Mouse (Mus musculus) intestine, postnatal 0 days (tissue): ENCODE measurements around the gene Stat5a. TPM values are rescaled to one million over a fixed set of nuclear protein-coding genes. Genes with fewer than 3 reads are reported as not detected.

ENCODE experiments used
- ATAC-seq: fragments of 200-750 bp; cut with Nextera tagmentation; 2 replicates; pipeline ENCODE4 v1.8.0; 2017; ENCODE audit warnings: mild to moderate bottlenecking, moderate TSS enrichment, moderate library complexity
- H3K27ac ChIP-seq: fragments of 300-500 bp; sonication (generic); 2 replicates; pipeline ENCODE4 v1.5.1; 2014; ENCODE audit warnings: mild to moderate bottlenecking, low read depth, low read length, moderate library complexity
- H3K27me3 ChIP-seq: fragments of 300-500 bp; sonication (generic); replicated peaks from 2 replicates; pipeline ENCODE4 v1.6.1; 2014; ENCODE audit warnings: low read length, mixed read lengths; ENCODE audit not compliant: control insufficient read depth, insufficient read depth
- H3K36me3 ChIP-seq: fragments of 300-500 bp; sonication (generic); 2 replicates; pipeline ENCODE4 v1.6.1; 2014; ENCODE audit warnings: mild to moderate bottlenecking, moderate library complexity; ENCODE audit not compliant: control insufficient read depth, insufficient read depth
- H3K4me1 ChIP-seq: fragments of 300-500 bp; sonication (generic); replicated peaks from 2 replicates; pipeline ENCODE4 v1.6.1; 2014; ENCODE audit warnings: antibody characterized with exemption, low read length, mixed read lengths; ENCODE audit not compliant: control insufficient read depth, insufficient read depth
- H3K4me2 ChIP-seq: fragments of 300-500 bp; sonication (generic); replicated peaks from 2 replicates; pipeline ENCODE4 v1.6.1; 2014; ENCODE audit warnings: low read depth, mild to moderate bottlenecking, moderate library complexity
- H3K4me3 ChIP-seq: fragments of 300-500 bp; sonication (generic); 2 replicates; pipeline ENCODE4 v1.5.1; 2014; ENCODE audit warnings: low read depth, low read length
- H3K9ac ChIP-seq: fragments of 300-500 bp; sonication (generic); 2 replicates; pipeline ENCODE4 v1.6.1; 2014; ENCODE audit warnings: mild to moderate bottlenecking, low read depth, low read length
- H3K9me3 ChIP-seq: fragments of 300-500 bp; sonication (generic); 2 replicates; pipeline ENCODE4 v1.6.1; 2016; ENCODE audit warnings: mixed run types; ENCODE audit not compliant: control insufficient read depth
- CTCF ChIP-seq: sonication (generic); IDR thresholded peaks from 2 replicates; pipeline ENCODE4 v1.5.1; 2016; ENCODE audit warnings: low read depth, mild to moderate bottlenecking, control low read depth, antibody characterized with exemption, moderate library complexity
- WGBS: fragments of 180-500 bp; shearing (Covaris S2); extraction: QIAGEN DNeasy Blood & Tissue Kit; methylation state at CpG from one replicate; pipeline ENCODE4 v1.1.7; 2014; 5-methylcytosine and 5-hydroxymethylcytosine counted together
- polyA plus RNA-seq: library from polyadenylated mRNA; unstranded; fragments of >200 nt; fragmentation: Nextera tagmentation; extraction: Ambion mirVana; gene quantifications from 2 replicates; pipeline ENCODE4 v1.2.1, GENCODE M21; 2015

Gene Stat5a
- polyA plus RNA-seq = 4.8 TPM in 2 replicates

DNA sequence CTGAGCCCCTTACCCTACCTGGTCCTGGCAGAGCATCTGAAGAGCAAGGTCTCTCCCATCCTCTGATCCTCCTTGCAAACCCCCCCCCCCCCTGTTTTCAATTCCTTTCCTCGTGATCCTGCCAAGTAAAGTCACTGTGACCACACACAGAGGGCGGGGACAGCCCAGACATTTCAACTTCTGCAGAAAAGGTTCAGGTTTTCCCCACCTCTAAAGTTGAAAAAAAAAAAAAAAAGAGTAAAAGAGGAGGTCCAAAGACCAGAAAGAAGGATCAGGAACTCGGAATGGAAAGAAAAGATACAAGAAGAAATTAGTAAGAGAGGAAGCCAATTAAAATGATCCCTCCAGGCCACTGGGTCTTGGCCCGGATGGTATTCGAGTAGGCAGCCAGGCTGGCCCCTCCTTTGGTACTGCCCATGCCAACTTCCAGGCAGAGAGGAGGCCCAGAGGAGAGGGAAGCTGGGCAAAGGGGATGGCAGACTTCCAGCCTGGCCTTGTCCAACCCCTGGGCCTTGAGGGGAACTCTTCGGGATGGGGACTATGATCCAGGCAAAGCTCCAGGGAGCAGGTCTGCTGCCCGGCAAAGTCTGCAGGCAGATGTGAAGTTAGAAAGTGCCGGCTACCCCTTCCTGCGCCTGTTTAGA is at the start of gene Stat5a:
Stat5a (plus strand) TSS at position 417 of the 644 bp plus-strand sequence.
- Histone ChIP-seq H3K27ac (peak within 1 kb of the TSS; percentile 57), H3K27me3 (no peaks in the 10 kb centered on the region), H3K9ac (peak within 1 kb of the TSS; percentile 67), H3K4me2 (peak within 1 kb of the TSS; percentile 85), H3K36me3 (no peaks in the 10 kb centered on the region; the same call in 1 of the 2 replicates), H3K4me1 (peaks cover 6% of the 10 kb centered on the region; the same call in 1 of the 2 replicates), H3K4me3 (peak within 1 kb of the TSS; percentile 54), H3K9me3 (no peaks in the 10 kb centered on the region)
- ATAC-seq = no peak
- 72% methylated on average over 9 of the region's 9 CpGs for WGBS
- no peak for TF ChIP-seq CTCF

DNA sequence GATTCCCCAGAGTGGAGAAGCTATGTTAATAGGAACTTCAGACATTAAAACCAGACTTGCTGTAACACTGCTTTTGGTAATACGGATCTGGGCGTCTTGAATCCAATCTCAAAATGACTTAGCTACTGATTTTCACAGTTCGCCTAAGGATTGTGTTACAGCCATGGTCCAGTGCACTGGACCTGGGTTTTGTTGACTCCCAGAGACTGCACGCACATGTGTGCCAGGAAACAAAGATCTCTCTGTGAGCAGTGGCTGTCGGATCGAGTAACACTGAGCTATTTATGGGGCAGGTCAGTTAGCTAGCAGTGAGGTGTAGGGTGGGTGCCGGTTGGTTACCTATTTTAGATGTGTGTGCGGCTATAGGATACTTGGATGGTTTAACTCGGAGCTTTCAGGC is 48.6 kb upstream of the Stat5a start:
- no peak overlapping the region for H3K4me3 ChIP-seq
- peaks cover under 1% of the 10 kb centered on the region; the same call in 1 of the 2 replicates for H3K36me3 ChIP-seq
- H3K4me2 ChIP-seq = no peak overlapping the region
- H3K27me3 ChIP-seq = no peaks in the 10 kb centered on the region
- no peak for ATAC-seq
- H3K27ac ChIP-seq = no peak overlapping the region
- H3K4me1 ChIP-seq = no peaks in the 10 kb centered on the region
- no peak overlapping the region for H3K9ac ChIP-seq
- H3K9me3 ChIP-seq = no peaks in the 10 kb centered on the region
- WGBS = 83% methylated on average over 9 of the region's 9 CpGs
- no peak for TF ChIP-seq CTCF

DNA sequence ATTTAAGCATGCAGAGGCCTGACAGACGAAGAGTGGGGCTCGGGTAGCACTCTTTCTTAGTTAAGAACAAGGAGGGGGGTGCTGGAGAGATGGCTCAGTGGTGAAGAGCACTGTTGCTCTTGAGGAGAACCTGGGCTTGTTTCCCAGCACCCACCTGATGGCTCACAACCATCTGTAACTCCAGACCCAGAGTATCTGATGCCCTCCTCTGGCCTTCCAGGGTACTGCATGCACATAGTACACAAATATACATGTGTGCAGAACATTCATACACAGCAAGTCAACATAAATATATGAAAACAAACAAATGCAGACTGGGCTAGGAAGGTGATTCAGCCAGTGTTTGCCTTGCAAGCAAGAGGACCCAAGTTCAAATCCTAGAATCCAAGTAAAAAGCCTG is 48.0 kb upstream of the Stat5a start:
- no peaks in the 10 kb centered on the region for H3K27me3 ChIP-seq
- H3K27ac ChIP-seq = no peak overlapping the region
- no peak for ATAC-seq
- no peak overlapping the region for H3K4me3 ChIP-seq
- WGBS = 98% methylated on average over 2 of the region's 2 CpGs
- no peaks in the 10 kb centered on the region for H3K9me3 ChIP-seq
- H3K4me1 ChIP-seq = no peaks in the 10 kb centered on the region
- H3K36me3 ChIP-seq = no peaks in the 10 kb centered on the region
- no peak overlapping the region for H3K4me2 ChIP-seq
- TF ChIP-seq CTCF = peak; percentile 48
- no peak overlapping the region for H3K9ac ChIP-seq

DNA sequence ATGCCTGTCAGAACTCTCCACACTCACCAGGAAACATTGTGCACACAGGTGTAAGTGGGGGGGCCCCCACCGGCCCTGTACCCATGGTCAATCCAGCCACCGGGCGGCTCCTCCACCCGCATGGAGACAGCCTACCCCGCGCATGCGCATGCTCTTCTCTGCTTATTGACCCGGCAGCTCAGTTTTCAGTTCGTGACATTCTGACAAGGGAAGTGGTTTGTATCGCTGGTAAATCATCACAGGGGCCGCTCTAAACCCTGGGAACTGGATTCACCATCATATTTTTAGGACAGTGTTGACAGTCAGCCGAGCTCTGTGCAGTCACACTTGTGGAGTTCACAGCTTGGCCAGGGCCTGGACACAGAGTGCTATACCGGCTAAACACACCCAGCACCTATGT is 44.7 kb upstream of the Stat5a start:
- no peaks in the 10 kb centered on the region for H3K36me3 ChIP-seq
- no peaks in the 10 kb centered on the region for H3K27me3 ChIP-seq
- H3K27ac ChIP-seq = no peak overlapping the region
- ATAC-seq = peak; percentile 69; the same call in 1 of the 2 replicates
- H3K4me1 ChIP-seq = no peaks in the 10 kb centered on the region; the same call in 1 of the 2 replicates
- H3K9me3 ChIP-seq = no peaks in the 10 kb centered on the region
- WGBS = 30% methylated on average over 13 of the region's 13 CpGs
- 0 out of 2 replicates have a peak overlapping the region, but pooled peaks have one; percentile 11 for H3K9ac ChIP-seq
- TF ChIP-seq CTCF = 0 out of 2 replicates have a peak, but pooled peaks have one; percentile 25
- peak overlapping the region; percentile 50 for H3K4me2 ChIP-seq
- H3K4me3 ChIP-seq = no peak overlapping the region

DNA sequence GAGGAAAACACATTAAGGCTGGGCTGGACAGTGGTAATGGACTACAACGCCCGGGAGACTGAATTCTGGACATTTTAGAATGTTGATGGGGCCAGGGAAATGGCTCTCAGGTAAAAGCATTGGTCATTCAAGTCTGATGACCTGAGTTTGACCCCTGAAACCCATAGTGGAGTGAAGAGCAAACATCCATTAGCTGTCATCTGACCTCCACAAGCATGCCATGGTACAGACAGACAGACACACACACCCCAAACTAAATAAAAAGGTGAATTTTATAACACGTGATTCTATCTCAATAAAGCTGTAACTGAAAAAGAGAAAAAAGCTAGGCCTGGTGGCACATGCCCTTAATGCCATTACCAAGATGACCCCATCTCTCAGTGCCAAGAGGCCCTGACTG is 42.8 kb upstream of the Stat5a start:
- Histone ChIP-seq H3K4me1 (no peaks in the 10 kb centered on the region; the same call in 1 of the 2 replicates), H3K9me3 (no peaks in the 10 kb centered on the region), H3K27ac (no peak overlapping the region), H3K36me3 (no peaks in the 10 kb centered on the region), H3K27me3 (no peaks in the 10 kb centered on the region), H3K4me2 (no peak overlapping the region), H3K9ac (no peak overlapping the region), H3K4me3 (no peak overlapping the region)
- ATAC-seq = no peak
- 48% methylated on average over 3 of the region's 3 CpGs for WGBS
- no peak for TF ChIP-seq CTCF

DNA sequence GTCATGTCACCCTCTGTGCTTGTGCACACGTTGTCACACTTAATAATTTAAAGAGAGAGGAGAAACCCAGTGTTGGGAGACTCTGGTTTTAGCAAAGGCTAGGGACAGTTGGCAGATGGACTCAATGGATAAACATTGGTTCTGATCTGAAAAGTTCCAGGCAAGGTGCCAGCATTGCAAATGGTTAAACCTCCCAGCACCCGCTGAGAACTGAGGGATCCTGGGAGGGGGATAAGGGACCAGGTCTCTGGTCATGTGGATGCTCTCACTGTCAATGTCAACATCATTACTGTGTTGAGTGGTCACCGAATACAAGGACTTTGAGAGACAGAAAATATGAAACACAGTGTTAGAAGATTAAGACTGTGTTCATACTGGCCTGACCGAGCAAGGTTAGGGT is 42.4 kb upstream of the Stat5a start:
- 55% methylated on average over 4 of the region's 4 CpGs for WGBS

More for the DNA sequence above, 42.4 kb upstream of the Stat5a start:
- Histone ChIP-seq H3K4me3 (no peak overlapping the region), H3K27me3 (no peaks in the 10 kb centered on the region), H3K27ac (no peak overlapping the region), H3K9me3 (no peaks in the 10 kb centered on the region), H3K4me1 (no peaks in the 10 kb centered on the region; the same call in 1 of the 2 replicates), H3K4me2 (no peak overlapping the region), H3K36me3 (no peaks in the 10 kb centered on the region), H3K9ac (no peak overlapping the region)
- no peak for ATAC-seq
- no peak for TF ChIP-seq CTCF
